Mouse (Mus musculus) thymus, adult 2 months (tissue): ENCODE measurements around the gene Orm3. TPM values are rescaled to one million over a fixed set of nuclear protein-coding genes. Genes with fewer than 3 reads are reported as not detected.

Experiments used
- DNase-seq: peaks from one replicate; pipeline ENCODE4 v3.0.0; 2021
- H3K27ac ChIP-seq: fragments of 200-500 bp; 2 replicates; pipeline ENCODE4 v1.5.1; 2012; ENCODE audit warnings: low read length, control low read depth; ENCODE audit not compliant: control insufficient read depth, insufficient read depth
- H3K27me3 ChIP-seq: fragments of 200-500 bp; 2 replicates; pipeline ENCODE4 v1.6.1; 2012; ENCODE audit warnings: mild to moderate bottlenecking, low read length, moderate library complexity, mixed read lengths; ENCODE audit not compliant: control insufficient read depth, insufficient read depth
- H3K36me3 ChIP-seq: fragments of 200-500 bp; 2 replicates; pipeline ENCODE4 v1.6.1; 2012; ENCODE audit warnings: mild to moderate bottlenecking, low read length, moderate library complexity; ENCODE audit not compliant: control insufficient read depth, insufficient read depth
- H3K4me1 ChIP-seq: fragments of 200-500 bp; replicated peaks from 2 replicates; pipeline ENCODE4 v1.6.1; 2012; ENCODE audit warnings: low read length; ENCODE audit not compliant: control insufficient read depth, insufficient read depth
- H3K4me3 ChIP-seq: fragments of 200-500 bp; 2 replicates; pipeline ENCODE4 v1.5.1; 2012; ENCODE audit warnings: mild to moderate bottlenecking, low read length, control low read depth, moderate library complexity; ENCODE audit not compliant: control insufficient read depth, insufficient read depth
- CTCF ChIP-seq: fragments of 200-500 bp; IDR thresholded peaks from 2 replicates; pipeline ENCODE4 v1.5.1; 2012; ENCODE audit warnings: mild to moderate bottlenecking, control low read depth, low read length, moderate library complexity, borderline replicate concordance; ENCODE audit not compliant: control insufficient read depth, poor library complexity, insufficient read depth; ENCODE audit errors: extremely low read depth
- POLR2A ChIP-seq: fragments of 200-500 bp; IDR thresholded peaks from 2 replicates; pipeline ENCODE4 v1.6.1; 2012; ENCODE audit warnings: mild to moderate bottlenecking, low read length, control low read depth, moderate library complexity; ENCODE audit not compliant: control insufficient read depth, poor library complexity, insufficient read depth; ENCODE audit errors: extremely low read depth
- WGBS: fragments of 180-500 bp; shearing (Covaris S2); methylation state at CpG from one replicate; pipeline ENCODE4 v1.1.7; 2018; 5-methylcytosine and 5-hydroxymethylcytosine counted together
- polyA plus RNA-seq: library from polyadenylated mRNA; depleted of rRNA; stranded (reverse); fragments of >200 nt; gene quantifications from 2 replicates; pipeline ENCODE4 v1.2.3, GENCODE M21; 2012

The Orm3 gene
- polyA plus RNA-seq, 1 experiment = 0.28 TPM

GRCm38 (mm10) chr4:63389121-63389886 is 33.3 kb downstream of the Orm3 start:
- Histone ChIP-seq H3K27me3 (no peaks in the 10 kb centered on the region), H3K36me3 (peaks cover 38% of the 10 kb centered on the region), H3K4me3 (no peak overlapping the region), H3K4me1 (peaks cover 81% of the 10 kb centered on the region), H3K27ac (peak overlapping the region; percentile 74)
- 51% methylated on average over 8 of the region's 8 CpGs for WGBS
- peak; percentile 54 for DNase-seq
- TF ChIP-seq CTCF = no peak
- TF ChIP-seq POLR2A = no peak

GRCm38 (mm10) chr4:63389887-63390528 is 34.0 kb downstream of the Orm3 start:
- whole genome bisulfite sequencing = 78% methylated on average over 11 of the region's 11 CpGs
- no peak for DNase-seq
- Histone ChIP-seq H3K27ac (peak overlapping the region; percentile 74), H3K36me3 (peaks cover 41% of the 10 kb centered on the region), H3K4me3 (no peak overlapping the region), H3K4me1 (peaks cover 86% of the 10 kb centered on the region), H3K27me3 (no peaks in the 10 kb centered on the region)
- TF ChIP-seq CTCF = no peak
- TF ChIP-seq POLR2A = no peak

GRCm38 (mm10) chr4:63391322-63391721 is 35.4 kb downstream of the Orm3 start:
- WGBS = 56% methylated on average over 6 of the region's 6 CpGs
- no peaks in the 10 kb centered on the region for H3K27me3 ChIP-seq
- peak overlapping the region; percentile 89 for H3K27ac ChIP-seq
- peaks cover 75% of the 10 kb centered on the region for H3K4me1 ChIP-seq
- H3K4me3 ChIP-seq = no peak overlapping the region
- H3K36me3 ChIP-seq = peaks cover 52% of the 10 kb centered on the region
- TF ChIP-seq CTCF (0 out of 2 replicates have a peak, but pooled peaks have one; percentile 24), POLR2A (no peak)
- peak; percentile 63 for DNase-seq

- peaks cover 45% of the 10 kb centered on the region for H3K36me3 ChIP-seq
- H3K27ac ChIP-seq = no peak overlapping the region
- H3K27me3 ChIP-seq = no peaks in the 10 kb centered on the region
- H3K4me3 ChIP-seq = no peak overlapping the region
- H3K4me1 ChIP-seq = peaks cover 55% of the 10 kb centered on the region
- TF ChIP-seq CTCF = no peak
- TF ChIP-seq POLR2A = no peak
- no peak for DNase-seq
- WGBS = 94% methylated on average over 10 of the region's 10 CpGs
Observed at GRCm38 (mm10) chr4:63397981-63398537, 42.1 kb downstream of the Orm3 start.

GRCm38 (mm10) chr4:63398854-63399609 is 43.1 kb downstream of the Orm3 start:
- TF ChIP-seq CTCF (no peak), POLR2A (0 out of 2 replicates have a peak, but pooled peaks have one; percentile 12)
- H3K27me3 ChIP-seq = no peaks in the 10 kb centered on the region
- peaks cover 58% of the 10 kb centered on the region for H3K4me1 ChIP-seq
- peak overlapping the region; percentile 89 for H3K27ac ChIP-seq
- peaks cover 36% of the 10 kb centered on the region for H3K36me3 ChIP-seq
- peak overlapping the region; percentile 13 for H3K4me3 ChIP-seq
- DNase-seq = peak; percentile 57
- WGBS = 22% methylated on average over 11 of the region's 11 CpGs

GRCm38 (mm10) chr4:63399691-63400270 is 43.8 kb downstream of the Orm3 start:
- H3K4me1 ChIP-seq = peaks cover 61% of the 10 kb centered on the region
- peak overlapping the region; percentile 13 for H3K4me3 ChIP-seq
- H3K27me3 ChIP-seq = no peaks in the 10 kb centered on the region
- TF ChIP-seq CTCF (no peak), POLR2A (no peak)
- 53% methylated on average over 8 of the region's 8 CpGs for WGBS
- no peak for DNase-seq
- H3K27ac ChIP-seq = peak overlapping the region; percentile 89
- H3K36me3 ChIP-seq = peaks cover 28% of the 10 kb centered on the region
